Mouse (Mus musculus) embryonic fibroblast, embryonic 13.5 days (primary cell): ENCODE results near the gene Vash2.

ENCODE experiments used
- CTCF ChIP-seq: IDR thresholded peaks from 2 replicates; pipeline ENCODE4 v1.5.1; 2011; ENCODE audit warnings: mild to moderate bottlenecking, control low read depth, low read length, moderate library complexity, borderline replicate concordance; ENCODE audit not compliant: insufficient read depth
- POLR2A ChIP-seq: IDR thresholded peaks from 2 replicates; pipeline ENCODE4 v1.6.1; 2011; ENCODE audit warnings: low read depth, mild to moderate bottlenecking, control low read depth, low read length, moderate library complexity

GRCm38 (mm10) chr1:190948846-190949245 is 30.2 kb downstream of the Vash2 start:
- TF ChIP-seq POLR2A = no peak
- no peak for TF ChIP-seq CTCF
